Mouse (Mus musculus) bone marrow, adult 2 months (tissue): ENCODE results near the gene Cep104. TPM values are rescaled to one million over a fixed set of nuclear protein-coding genes. Genes with fewer than 3 reads are reported as not detected.
A peak's percentile ranks its signal among the peaks of the same experiment; 100 is the strongest.

Experiments used
- H3K27ac ChIP-seq: fragments of 200-500 bp; 2 replicates; pipeline ENCODE4 v1.5.1; 2012; ENCODE audit warnings: low read depth, mild to moderate bottlenecking, control low read depth, inconsistent platforms, low read length; ENCODE audit not compliant: control insufficient read depth, poor library complexity, insufficient read depth
- H3K4me1 ChIP-seq: fragments of 200-500 bp; 2 replicates; pipeline ENCODE4 v1.6.1; 2011; ENCODE audit warnings: low read length; ENCODE audit not compliant: control insufficient read depth, insufficient read depth
- H3K4me3 ChIP-seq: fragments of 200-500 bp; replicated peaks from 2 replicates; pipeline ENCODE3; 2011; ENCODE audit warnings: mild to moderate bottlenecking, low read depth, low read length, control low read depth; ENCODE audit not compliant: control insufficient read depth
- CTCF ChIP-seq: fragments of 200-500 bp; IDR thresholded peaks from 2 replicates; pipeline ENCODE4 v1.5.1; 2011; ENCODE audit warnings: low read length, control low read depth; ENCODE audit not compliant: control insufficient read depth, insufficient read depth
- POLR2A ChIP-seq: fragments of 200-500 bp; IDR thresholded peaks from 2 replicates; pipeline ENCODE4 v1.6.1; 2011; ENCODE audit warnings: low read depth, mild to moderate bottlenecking, control low read depth, low read length, borderline replicate concordance; ENCODE audit not compliant: control insufficient read depth
- WGBS: fragments of 180-500 bp; shearing (Covaris S2); methylation state at CpG from one replicate; pipeline ENCODE4 v1.1.7; 2018; 5-methylcytosine and 5-hydroxymethylcytosine counted together
- polyA plus RNA-seq: library from polyadenylated mRNA; stranded (reverse); fragments of >200 nt; gene quantifications from 2 replicates; pipeline ENCODE4 v1.2.4, GENCODE M21; 2011; ENCODE audit warnings: low replicate concordance; ENCODE audit not compliant: missing spikeins, insufficient read depth, insufficient read length

The Cep104 gene
- polyA plus RNA-seq, 1 experiment: 11.1 TPM

DNA sequence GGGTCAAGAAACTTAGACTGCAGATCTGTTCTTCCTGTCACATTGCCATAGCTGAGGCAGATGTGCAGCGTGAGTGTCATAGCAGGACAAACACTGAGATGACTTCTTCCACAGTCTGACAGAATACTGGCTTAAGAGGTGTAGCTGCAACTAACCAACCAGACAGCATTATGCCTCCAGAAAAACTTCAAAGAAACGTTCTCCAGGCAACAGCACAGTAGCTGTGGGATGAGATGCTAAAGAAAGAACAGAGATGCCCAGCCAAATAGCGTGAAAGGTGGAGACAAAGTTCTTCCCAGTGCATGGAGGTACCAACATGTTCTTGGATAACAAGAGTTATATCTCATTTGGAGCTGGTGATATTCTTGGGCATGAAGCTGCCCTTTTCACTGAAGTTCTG is 23.8 kb upstream of the Cep104 start:
- Histone ChIP-seq H3K4me1 (no peaks in the 10 kb centered on the region), H3K27ac (no peak overlapping the region), H3K4me3 (no peak overlapping the region)
- TF ChIP-seq POLR2A (no peak), CTCF (no peak)
- 48% methylated on average over 3 of the region's 3 CpGs for WGBS

DNA sequence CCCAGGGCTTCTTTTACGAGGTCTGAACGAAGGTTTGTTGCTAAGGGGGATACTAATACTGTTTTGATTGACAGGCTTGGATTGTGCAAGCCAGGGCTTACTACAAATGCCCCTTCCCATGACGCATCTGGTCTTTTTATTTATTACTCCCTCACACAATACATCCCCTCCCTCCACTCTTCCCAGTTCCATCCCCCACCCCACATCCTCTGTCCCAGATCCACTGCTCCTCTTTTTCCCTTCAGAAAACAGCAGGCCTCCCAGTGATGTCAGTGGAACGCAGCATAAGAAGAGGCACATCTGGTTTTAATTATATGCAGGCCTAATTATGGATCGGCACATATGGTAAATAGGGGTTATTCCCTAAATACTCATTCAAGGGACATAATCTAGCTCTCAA is 23.3 kb upstream of the Cep104 start:
- Histone ChIP-seq H3K4me1 (no peaks in the 10 kb centered on the region), H3K4me3 (no peak overlapping the region), H3K27ac (no peak overlapping the region)
- no peak for TF ChIP-seq CTCF
- TF ChIP-seq POLR2A: no peak
- 54% methylated on average over 5 of the region's 5 CpGs for WGBS

DNA sequence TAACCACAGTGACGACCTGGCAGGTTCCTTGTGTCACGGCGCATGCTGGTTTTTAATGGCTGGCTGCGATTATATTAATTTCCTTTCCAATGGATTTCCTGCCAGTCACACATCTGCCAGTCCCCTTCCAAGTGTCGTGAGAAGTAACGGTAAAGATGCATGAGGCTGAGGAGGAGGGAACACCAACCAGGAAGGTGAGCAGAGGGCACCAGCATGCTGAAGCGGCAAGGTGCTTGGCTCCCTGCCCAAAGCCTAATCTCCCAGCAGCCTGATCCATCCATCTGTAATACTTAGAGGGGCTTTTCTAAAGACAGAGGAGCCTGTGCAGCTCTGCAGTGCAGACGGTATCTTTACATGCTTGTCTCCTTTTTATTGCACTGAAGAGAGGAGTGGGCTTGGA is 19.3 kb upstream of the Cep104 start:
- WGBS: 84% methylated on average over 8 of the region's 8 CpGs
- no peaks in the 10 kb centered on the region; the same call in 1 of the 2 replicates for H3K4me1 ChIP-seq
- no peak overlapping the region for H3K27ac ChIP-seq
- TF ChIP-seq CTCF (no peak), POLR2A (no peak)
- H3K4me3 ChIP-seq: no peak overlapping the region

DNA sequence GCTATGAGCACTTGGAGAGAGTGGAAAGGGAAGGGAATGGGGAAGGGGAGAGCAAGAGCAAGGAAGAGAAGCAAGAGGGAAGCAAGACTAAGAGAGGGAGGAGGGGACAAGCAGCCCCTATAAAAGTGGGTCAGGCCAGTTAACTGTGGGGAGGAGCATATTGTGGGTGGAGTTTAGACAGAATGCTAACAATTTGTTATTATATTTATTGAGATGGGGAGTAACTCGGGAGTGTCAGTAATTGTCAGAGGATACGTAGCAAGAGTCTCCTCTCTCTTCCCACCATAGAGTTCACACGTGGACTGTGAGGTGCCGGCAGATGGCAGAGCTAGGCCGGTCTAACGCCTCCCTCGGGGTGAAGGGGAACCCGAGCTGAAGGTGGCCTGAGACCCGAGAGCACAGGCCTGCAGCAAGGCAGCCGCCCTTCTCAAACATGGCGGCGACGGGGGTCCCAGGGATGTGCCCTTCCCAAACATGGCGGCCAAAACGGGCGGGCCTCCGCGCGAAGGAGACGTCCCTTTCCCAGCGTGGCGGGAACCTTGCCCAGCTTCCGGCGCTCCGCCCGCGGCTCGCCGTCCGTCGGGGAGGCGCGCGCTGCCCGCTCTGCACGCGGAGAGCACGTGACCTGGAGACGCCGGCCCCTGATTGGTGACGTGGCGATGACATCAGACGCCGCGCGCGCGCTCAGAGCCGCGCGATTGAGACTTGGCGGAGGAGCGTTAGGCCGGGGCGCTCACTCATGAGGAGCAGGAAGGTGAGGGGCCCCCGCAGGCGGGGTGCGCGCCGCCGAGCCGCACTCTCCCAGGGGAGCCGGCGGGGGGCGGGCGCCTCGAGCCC is 18.2 kb upstream of the Cep104 start, which contains the start of gene A430005L14Rik:
A430005L14Rik (plus strand) TSS at position 669 of the 837 bp plus-strand sequence.
- Histone ChIP-seq H3K27ac (peak within 1 kb of the TSS; percentile 88), H3K4me3 (peak within 1 kb of the TSS; percentile 99), H3K4me1 (no peaks in the 10 kb centered on the region; the same call in 1 of the 2 replicates)
- WGBS: 2% methylated on average over 67 of the region's 67 CpGs
- TF ChIP-seq POLR2A: no peak; the same call in 1 of the 2 replicates
- TF ChIP-seq CTCF: peak; percentile 20; the same call in 1 of the 2 replicates

DNA sequence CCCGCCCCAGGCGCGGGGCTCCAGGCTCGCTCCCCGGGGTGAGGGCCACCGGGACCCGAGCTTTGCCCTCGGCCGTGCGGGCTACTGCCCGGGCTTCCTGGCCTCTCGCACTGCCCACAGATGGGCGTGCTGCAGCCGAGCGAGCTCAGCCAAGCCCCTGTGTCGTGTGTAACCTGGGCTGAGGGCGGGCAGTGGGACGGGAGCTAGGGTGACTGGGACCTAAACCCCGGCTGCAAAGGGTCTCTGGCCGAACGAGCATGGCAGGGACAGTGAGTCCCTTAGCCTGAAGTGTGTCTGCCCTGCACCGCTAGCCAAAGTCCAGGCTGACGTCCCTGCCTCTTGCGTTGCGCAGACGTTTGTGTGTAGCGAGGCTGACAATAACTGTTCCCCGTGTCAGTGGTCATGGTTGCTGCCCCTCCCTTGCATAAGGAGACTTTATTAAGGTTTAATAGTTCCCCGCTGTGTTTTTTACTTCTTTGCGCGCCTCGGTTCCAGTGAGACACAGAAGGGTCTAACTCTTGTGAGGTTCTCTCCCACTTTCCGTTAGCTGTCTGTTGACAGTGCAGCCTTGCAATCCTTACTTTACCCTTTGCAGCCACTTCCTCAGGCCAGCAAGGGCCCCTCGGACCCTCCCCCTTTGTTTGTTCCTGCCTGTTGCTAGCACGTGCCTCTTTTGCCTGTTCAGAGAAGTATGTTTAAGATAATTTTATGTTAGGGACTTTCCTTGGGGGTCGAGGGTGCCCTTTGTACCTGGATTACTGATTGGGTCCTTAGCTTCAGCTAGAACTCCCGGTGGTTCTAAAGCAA is 17.3 kb upstream of the Cep104 start:
- TF ChIP-seq CTCF (no peak), POLR2A (peak; percentile 26; the same call in 1 of the 2 replicates)
- Histone ChIP-seq H3K4me1 (no peaks in the 10 kb centered on the region; the same call in 1 of the 2 replicates), H3K27ac (peak overlapping the region; percentile 88), H3K4me3 (peak overlapping the region; percentile 99)
- under 1% methylated on average over 37 of the region's 37 CpGs for WGBS

DNA sequence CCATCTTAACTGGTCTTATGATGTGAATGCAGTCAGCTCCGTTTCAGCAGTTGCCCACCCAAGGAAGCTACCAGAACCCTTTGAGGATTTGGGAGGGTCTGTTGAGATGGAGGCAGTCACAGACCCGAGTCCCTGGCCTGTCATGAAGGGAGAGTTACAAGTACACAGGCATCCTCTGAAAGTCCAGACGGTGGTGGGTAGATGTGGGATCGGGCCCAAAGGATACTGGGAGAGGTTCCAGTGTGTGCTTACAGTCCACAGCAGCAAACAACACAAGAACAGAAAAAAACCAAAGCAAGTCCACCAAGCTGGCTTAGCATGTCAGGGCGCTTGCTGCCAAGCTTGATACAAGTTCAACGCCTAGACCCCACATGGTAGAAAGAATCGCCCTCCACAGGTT is 12.4 kb upstream of the Cep104 start:
- WGBS: 94% methylated on average over 7 of the region's 7 CpGs
- no peak for TF ChIP-seq CTCF
- TF ChIP-seq POLR2A: no peak
- Histone ChIP-seq H3K4me1 (no peaks in the 10 kb centered on the region; the same call in 1 of the 2 replicates), H3K27ac (no peak overlapping the region), H3K4me3 (no peak overlapping the region)

DNA sequence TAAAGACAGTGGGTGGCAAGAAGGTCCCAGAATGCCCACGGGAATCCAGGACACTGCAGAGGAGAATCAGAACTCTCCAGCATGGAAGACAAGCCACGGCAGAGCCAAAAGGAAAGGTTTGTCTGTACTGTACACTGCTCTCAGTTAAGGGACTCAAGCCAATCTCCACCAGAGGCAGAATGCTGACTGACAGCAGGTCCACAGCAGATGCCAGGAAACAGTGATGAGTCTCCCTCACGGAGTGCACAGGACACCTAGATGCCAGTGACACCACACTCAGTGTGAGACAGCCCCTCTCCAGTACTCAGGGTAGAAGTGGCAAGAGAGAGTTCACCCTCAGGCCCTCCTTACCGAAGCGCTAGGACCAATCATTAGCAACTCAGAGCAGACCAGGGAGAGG is 8.3 kb upstream of the Cep104 start:
- no peak overlapping the region for H3K27ac ChIP-seq
- no peak overlapping the region for H3K4me3 ChIP-seq
- TF ChIP-seq POLR2A: no peak
- no peak for TF ChIP-seq CTCF
- WGBS: 88% methylated on average over 5 of the region's 5 CpGs
- H3K4me1 ChIP-seq: no peaks in the 10 kb centered on the region

DNA sequence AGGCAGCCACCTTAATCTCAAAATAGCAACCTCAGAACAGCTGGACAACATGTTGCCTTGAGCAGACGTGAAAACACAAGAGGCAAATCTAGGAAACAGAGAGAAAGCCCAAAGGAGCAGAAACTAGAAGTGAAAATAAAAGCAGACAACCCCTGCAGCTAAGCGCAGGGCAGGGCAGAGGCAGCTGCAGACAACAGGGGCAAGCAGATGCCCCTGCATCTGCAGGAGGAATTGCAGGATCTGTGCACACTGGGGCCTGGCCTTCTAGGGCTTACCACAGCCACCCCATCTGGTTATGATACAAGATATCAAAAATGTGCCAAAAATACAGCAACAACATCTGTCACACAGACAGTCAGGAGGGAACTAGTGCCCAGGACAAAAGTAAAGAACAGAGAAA is 7.4 kb upstream of the Cep104 start:
- 71% methylated on average over 2 of the region's 2 CpGs for WGBS
- no peak overlapping the region for H3K27ac ChIP-seq
- no peaks in the 10 kb centered on the region for H3K4me1 ChIP-seq
- no peak overlapping the region for H3K4me3 ChIP-seq
- TF ChIP-seq CTCF (no peak), POLR2A (no peak)
